Mouse (Mus musculus): ENCODE measurements at regions not wholly inside any gene's neighbourhood (a gene's known extent, or its start where the extent isn't known, plus 50 kb on each side); places are given as distances from the start of the nearest gene placed in this dataset.

DNA sequence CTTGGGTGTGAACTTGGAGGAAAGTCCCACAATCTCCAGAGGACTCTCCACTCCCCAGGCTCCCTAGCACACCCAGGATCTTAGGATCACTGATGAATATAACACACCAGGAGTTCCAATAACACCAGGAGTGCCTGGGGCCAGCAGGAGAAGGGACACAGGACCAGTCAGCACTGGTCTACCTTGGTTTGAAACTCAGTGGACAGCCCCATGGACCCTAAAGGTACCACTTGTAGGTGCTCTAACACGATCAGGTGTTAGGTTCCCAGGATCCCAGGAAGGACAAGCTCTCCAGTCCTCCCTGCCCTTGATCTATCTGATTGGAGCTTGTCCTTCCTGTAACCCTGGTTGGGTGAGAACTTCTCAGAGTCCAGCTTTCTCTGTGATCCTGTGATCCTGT is 554.6 kb downstream of the Sema5a start:
- 83% methylated on average over 1 of the region's 1 CpGs for WGBS
- H3K36me3 ChIP-seq (ENCODE audit: control insufficient read depth, insufficient read depth, low read length): no peaks in the 10 kb centered on the region
- no peak overlapping the region for H3K4me3 ChIP-seq (ENCODE audit: low read depth, low read length)
- TF ChIP-seq POLR2A (IDR thresholded peaks at IDR 0.05; ENCODE audit: low read depth, low read length) (no peak), CTCF (IDR thresholded peaks at IDR 0.05; ENCODE audit: extremely low read depth, insufficient read length, insufficient replicate concordance, low read depth, low read length) (no peak)
- no peaks in the 10 kb centered on the region for H3K27me3 ChIP-seq (ENCODE audit: control insufficient read depth, insufficient read depth, low read length)
- no peaks in the 10 kb centered on the region for H3K4me1 ChIP-seq (ENCODE audit: control insufficient read depth, insufficient read depth, insufficient read length, low read length)
- H3K27ac ChIP-seq (ENCODE audit: insufficient read depth, low read depth, low read length): no peak overlapping the region

- WGBS: 67% methylated on average over 2 of the region's 2 CpGs
Observed at GRCm38 (mm10) chr15:32810849-32811632, 566.4 kb downstream of the Sema5a start.

GRCm38 (mm10) chr15:32839966-32840365 is 595.4 kb downstream of the Sema5a start:
- H3K4me3 ChIP-seq (ENCODE audit: low read depth, low read length): no peak overlapping the region
- no peaks in the 10 kb centered on the region for H3K4me1 ChIP-seq (ENCODE audit: control insufficient read depth, insufficient read depth, insufficient read length, low read length)
- 82% methylated on average over 1 of the region's 1 CpGs for WGBS
- H3K36me3 ChIP-seq (ENCODE audit: control insufficient read depth, insufficient read depth, low read length): no peaks in the 10 kb centered on the region
- H3K27ac ChIP-seq (ENCODE audit: insufficient read depth, low read depth, low read length): no peak overlapping the region
- no peaks in the 10 kb centered on the region for H3K27me3 ChIP-seq (ENCODE audit: control insufficient read depth, insufficient read depth, low read length)
- no peak for TF ChIP-seq POLR2A (IDR thresholded peaks at IDR 0.05; ENCODE audit: low read depth, low read length)
- TF ChIP-seq CTCF (IDR thresholded peaks at IDR 0.05; ENCODE audit: extremely low read depth, insufficient read length, insufficient replicate concordance, low read depth, low read length): no peak

More at GRCm38 (mm10) chr15:32810849-32811632, 566.4 kb downstream of the Sema5a start:
- H3K4me1 ChIP-seq (ENCODE audit: control insufficient read depth, insufficient read depth, insufficient read length, low read length): no peaks in the 10 kb centered on the region
- H3K27ac ChIP-seq (ENCODE audit: insufficient read depth, low read depth, low read length): no peak overlapping the region
- no peaks in the 10 kb centered on the region for H3K27me3 ChIP-seq (ENCODE audit: control insufficient read depth, insufficient read depth, low read length)
- H3K36me3 ChIP-seq (ENCODE audit: control insufficient read depth, insufficient read depth, low read length): no peaks in the 10 kb centered on the region
- TF ChIP-seq POLR2A (IDR thresholded peaks at IDR 0.05; ENCODE audit: low read depth, low read length) (no peak), CTCF (IDR thresholded peaks at IDR 0.05; ENCODE audit: extremely low read depth, insufficient read length, insufficient replicate concordance, low read depth, low read length) (no peak)
- H3K4me3 ChIP-seq (ENCODE audit: low read depth, low read length): no peak overlapping the region
